Mouse (Mus musculus): ENCODE measurements around the gene Pcbp1. TPM values are rescaled to one million over a fixed set of nuclear protein-coding genes. Genes with fewer than 3 reads are reported as not detected.

Pcbp1 gene
- polyA plus RNA-seq, 1 experiment, result 169 TPM

Other genes with a start within 250 kb of the Pcbp1 start
- 25.9 and 33.8 TPM in 2 replicates for gene Fam136a, start 160.7 kb downstream of the Pcbp1 start, polyA plus RNA-seq (2012; rRNA removed)
- gene Snrpg, start 155.0 kb downstream of the Pcbp1 start, polyA plus RNA-seq (2012; rRNA removed), result 62.4 and 65.0 TPM in 2 replicates
- 57.1 and 69.2 TPM in 2 replicates for gene Pcyox1, start 129.2 kb downstream of the Pcbp1 start, polyA plus RNA-seq (2012; rRNA removed)
- 163 and 204 TPM in 2 replicates for gene Tia1, start 122.1 kb downstream of the Pcbp1 start, polyA plus RNA-seq (2012; rRNA removed)
- 0.82 and 1.1 TPM in 2 replicates for gene Gm44790, start 99.7 kb downstream of the Pcbp1 start, polyA plus RNA-seq (2012; rRNA removed)
- gene C87436, start 87.9 kb downstream of the Pcbp1 start, polyA plus RNA-seq (2012; rRNA removed), result 18.9 and 19.1 TPM in 2 replicates
- gene Asprv1, start 101.8 kb upstream of the Pcbp1 start, polyA plus RNA-seq (2012; rRNA removed), result 2.9 and 3.4 TPM in 2 replicates
- 20.0 and 20.5 TPM in 2 replicates for gene Mxd1, start 142.8 kb upstream of the Pcbp1 start, polyA plus RNA-seq (2012; rRNA removed)
- gene Snrnp27, start 158.2 kb upstream of the Pcbp1 start, polyA plus RNA-seq (2012; rRNA removed), result 53.1 and 53.3 TPM in 2 replicates
- gene Gmcl1, start 207.1 kb upstream of the Pcbp1 start, polyA plus RNA-seq (2012; rRNA removed), result 28.1 and 28.7 TPM in 2 replicates